Mouse (Mus musculus): ENCODE measurements around the gene Atp7b. TPM values are rescaled to one million over a fixed set of nuclear protein-coding genes. Genes with fewer than 3 reads are reported as not detected.

Gene Atp7b
- polyA plus RNA-seq, 1 experiment from 2014 or later, result 2.3 TPM

DNA sequence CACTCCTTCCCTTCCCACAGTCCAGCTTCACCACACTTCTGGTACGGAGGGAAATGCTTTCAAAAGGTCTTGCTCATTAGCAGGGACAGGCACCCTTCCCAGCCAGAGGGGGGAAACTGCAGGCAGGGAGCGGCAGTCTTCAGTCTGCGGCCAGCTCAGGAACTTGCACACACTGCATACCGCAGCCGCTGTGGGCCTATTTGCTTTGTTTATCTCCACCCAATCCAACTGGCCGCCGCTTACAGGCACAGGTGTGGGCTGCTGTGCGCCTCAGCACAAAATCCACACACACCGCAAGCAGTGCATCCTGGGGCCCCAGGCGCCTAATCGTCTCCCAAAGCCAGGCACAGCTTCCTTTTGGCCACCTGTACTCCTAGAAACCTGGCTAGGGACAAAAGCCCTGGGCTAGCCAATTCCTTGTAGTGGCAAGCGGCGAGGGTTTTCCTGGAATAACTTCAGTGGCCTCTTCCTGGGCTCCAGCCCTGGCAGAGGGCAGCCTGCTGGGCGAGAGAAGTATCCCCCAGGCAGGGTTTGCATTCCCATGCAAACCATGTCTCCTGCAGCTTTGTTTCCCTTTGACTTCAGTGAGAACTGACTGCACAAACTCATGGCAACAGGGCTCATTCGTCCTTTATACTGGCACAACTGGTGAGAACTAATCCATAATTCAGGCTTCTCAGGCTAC, 20.5 kb downstream of the Atp7b start:
- H3K9ac ChIP-seq (ENCODE audit: low read length), result no peak overlapping the region
- H3K27ac ChIP-seq (ENCODE audit: low read depth, low read length), result no peak overlapping the region
- ATAC-seq (replicated peaks; ENCODE audit: low FRiP score) (no peak; the same call in 1 of the 2 replicates), DNase-seq (ENCODE audit: low spot score) (peak; percentile 56)
- no peaks in the 10 kb centered on the region for H3K9me3 ChIP-seq (ENCODE audit: control insufficient read depth, low read length)
- H3K4me3 ChIP-seq (ENCODE audit: low read depth, low read length), result no peak overlapping the region
- peaks cover 4% of the 10 kb centered on the region; the same call in 1 of the 2 replicates for H3K4me1 ChIP-seq (replicated peaks; ENCODE audit: control insufficient read depth, insufficient read depth, low read length)
- H3K27me3 ChIP-seq (ENCODE audit: control insufficient read depth, insufficient read depth, low read length), result no peaks in the 10 kb centered on the region
- H3K36me3 ChIP-seq (ENCODE audit: control insufficient read depth, insufficient read depth, low read length), result no peaks in the 10 kb centered on the region
- H3K4me2 ChIP-seq (ENCODE audit: low read depth, low read length, severe bottlenecking), result no peak overlapping the region
- 13% methylated on average over 15 of the region's 15 CpGs for WGBS

DNA sequence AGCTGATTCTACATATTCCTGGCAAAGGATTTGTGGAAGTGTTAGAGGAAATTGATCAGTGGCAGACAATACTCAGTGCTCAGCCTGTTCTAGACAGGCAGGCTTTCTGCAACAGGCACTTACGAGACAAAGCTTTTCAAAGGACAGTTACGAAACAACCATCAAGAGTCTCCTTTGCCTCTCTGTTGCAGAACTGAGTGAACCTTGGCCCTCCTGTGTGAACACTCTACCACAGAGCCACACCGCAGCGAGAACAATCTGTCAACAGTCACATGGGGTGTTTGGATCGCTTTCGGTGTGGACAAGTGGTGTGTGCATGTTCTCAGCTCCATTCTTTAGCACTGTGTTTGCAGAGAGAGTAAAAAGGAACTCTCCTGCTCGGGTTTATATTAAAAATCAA, 23.1 kb downstream of the Atp7b start:
- H3K9ac ChIP-seq (ENCODE audit: low read length), result no peak overlapping the region
- no peaks in the 10 kb centered on the region for H3K36me3 ChIP-seq (ENCODE audit: control insufficient read depth, insufficient read depth, low read length)
- H3K4me3 ChIP-seq (ENCODE audit: low read depth, low read length), result no peak overlapping the region
- no peak overlapping the region for H3K4me2 ChIP-seq (ENCODE audit: low read depth, low read length, severe bottlenecking)
- H3K4me1 ChIP-seq (replicated peaks; ENCODE audit: control insufficient read depth, insufficient read depth, low read length), result peaks cover 4% of the 10 kb centered on the region; the same call in 1 of the 2 replicates
- no peak for DNase-seq (ENCODE audit: low spot score)
- no peak overlapping the region for H3K27ac ChIP-seq (ENCODE audit: low read depth, low read length)
- H3K27me3 ChIP-seq (ENCODE audit: control insufficient read depth, insufficient read depth, low read length), result no peaks in the 10 kb centered on the region
- no peaks in the 10 kb centered on the region for H3K9me3 ChIP-seq (ENCODE audit: control insufficient read depth, low read length)
- 81% methylated on average over 7 of the region's 7 CpGs for WGBS
- ATAC-seq (replicated peaks; ENCODE audit: low FRiP score), result no peak

DNA sequence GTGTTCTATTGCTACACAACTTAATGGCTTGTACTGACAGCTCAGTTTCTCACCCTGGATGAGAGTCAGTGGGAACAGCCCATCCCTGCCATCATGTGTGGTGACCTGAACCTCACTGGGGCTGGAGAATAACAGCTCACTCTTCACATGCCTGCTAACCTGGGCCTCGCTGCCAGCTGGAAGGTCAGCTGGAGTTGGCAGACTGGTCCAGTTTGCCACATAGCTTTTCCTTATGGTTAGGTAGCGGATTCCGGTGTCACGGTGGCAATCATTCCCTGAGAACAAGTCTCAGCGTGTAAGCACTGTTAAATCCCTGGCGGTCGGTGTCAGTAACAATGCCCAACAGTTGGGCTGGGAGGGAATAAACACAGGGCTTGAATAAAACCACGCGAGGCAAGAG, 24.0 kb downstream of the Atp7b start:
- H3K9me3 ChIP-seq (ENCODE audit: control insufficient read depth, low read length), result no peaks in the 10 kb centered on the region
- 86% methylated on average over 9 of the region's 9 CpGs for WGBS
- H3K27me3 ChIP-seq (ENCODE audit: control insufficient read depth, insufficient read depth, low read length), result no peaks in the 10 kb centered on the region
- H3K4me3 ChIP-seq (ENCODE audit: low read depth, low read length), result no peak overlapping the region
- no peak overlapping the region for H3K9ac ChIP-seq (ENCODE audit: low read length)
- H3K36me3 ChIP-seq (ENCODE audit: control insufficient read depth, insufficient read depth, low read length), result no peaks in the 10 kb centered on the region
- H3K27ac ChIP-seq (ENCODE audit: low read depth, low read length), result no peak overlapping the region
- peaks cover 4% of the 10 kb centered on the region; the same call in 1 of the 2 replicates for H3K4me1 ChIP-seq (replicated peaks; ENCODE audit: control insufficient read depth, insufficient read depth, low read length)
- H3K4me2 ChIP-seq (ENCODE audit: low read depth, low read length, severe bottlenecking), result no peak overlapping the region
- no peak for DNase-seq (ENCODE audit: low spot score)
- no peak for ATAC-seq (replicated peaks; ENCODE audit: low FRiP score)

DNA sequence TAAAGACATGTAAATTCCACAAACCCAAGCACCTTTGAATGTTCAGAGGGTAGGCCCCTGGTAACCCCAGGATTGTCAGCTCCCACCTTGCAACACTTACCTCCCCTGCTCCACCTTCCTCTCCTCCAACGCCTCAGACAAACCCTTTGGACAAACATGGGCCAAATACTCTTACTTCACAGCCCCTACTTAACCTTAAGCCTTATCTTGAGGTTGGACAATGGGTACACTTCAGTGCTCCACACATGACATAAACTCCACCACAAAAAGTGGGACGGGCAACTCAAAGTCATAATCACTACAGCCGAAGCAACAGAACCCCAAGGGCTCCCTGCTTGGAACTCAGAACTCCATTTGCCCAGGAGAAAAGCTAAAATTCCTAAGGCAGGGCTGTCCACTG, 29.1 kb downstream of the Atp7b start:
- Histone ChIP-seq H3K4me2 (ENCODE audit: low read depth, low read length, severe bottlenecking) (no peak overlapping the region), H3K9ac (ENCODE audit: low read length) (no peak overlapping the region), H3K4me3 (ENCODE audit: low read depth, low read length) (no peak overlapping the region), H3K27me3 (ENCODE audit: control insufficient read depth, insufficient read depth, low read length) (no peaks in the 10 kb centered on the region), H3K9me3 (ENCODE audit: control insufficient read depth, low read length) (no peaks in the 10 kb centered on the region), H3K27ac (ENCODE audit: low read depth, low read length) (no peak overlapping the region), H3K4me1 (replicated peaks; ENCODE audit: control insufficient read depth, insufficient read depth, low read length) (no peaks in the 10 kb centered on the region), H3K36me3 (ENCODE audit: control insufficient read depth, insufficient read depth, low read length) (no peaks in the 10 kb centered on the region)
- WGBS, result 91% methylated on average over 3 of the region's 3 CpGs
- ATAC-seq (replicated peaks; ENCODE audit: low FRiP score) (no peak), DNase-seq (ENCODE audit: low spot score) (no peak)

DNA sequence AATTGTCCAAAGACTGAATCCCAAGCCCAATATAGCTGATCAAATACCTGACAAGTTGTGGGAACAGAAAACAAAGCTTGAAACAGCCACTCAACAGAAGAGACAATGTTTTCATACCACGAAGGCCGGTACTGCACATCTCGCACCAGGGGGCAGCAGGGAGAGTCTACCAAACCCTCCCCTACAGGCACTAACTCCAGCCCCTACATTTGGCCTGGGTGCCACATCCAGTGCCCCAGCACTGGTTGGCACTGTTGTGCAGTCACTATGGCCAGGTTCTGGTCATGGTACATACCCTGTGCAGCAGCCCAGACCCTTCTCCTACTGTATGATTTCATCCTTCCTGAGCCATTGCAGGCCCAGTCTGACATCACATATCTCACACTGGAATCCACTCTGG, 31.1 kb downstream of the Atp7b start:
- Histone ChIP-seq H3K27me3 (ENCODE audit: control insufficient read depth, insufficient read depth, low read length) (no peaks in the 10 kb centered on the region), H3K4me3 (ENCODE audit: low read depth, low read length) (no peak overlapping the region), H3K4me2 (ENCODE audit: low read depth, low read length, severe bottlenecking) (no peak overlapping the region), H3K27ac (ENCODE audit: low read depth, low read length) (no peak overlapping the region), H3K36me3 (ENCODE audit: control insufficient read depth, insufficient read depth, low read length) (no peaks in the 10 kb centered on the region), H3K9me3 (ENCODE audit: control insufficient read depth, low read length) (no peaks in the 10 kb centered on the region), H3K9ac (ENCODE audit: low read length) (no peak overlapping the region), H3K4me1 (replicated peaks; ENCODE audit: control insufficient read depth, insufficient read depth, low read length) (no peaks in the 10 kb centered on the region)
- 84% methylated on average over 3 of the region's 3 CpGs for WGBS
- no peak for ATAC-seq (replicated peaks; ENCODE audit: low FRiP score)
- no peak for DNase-seq (ENCODE audit: low spot score)

GRCm38 (mm10) chr8:22025241-22025640, 34.9 kb downstream of the Atp7b start:
- Histone ChIP-seq H3K4me1 (replicated peaks; ENCODE audit: control insufficient read depth, insufficient read depth, low read length) (no peaks in the 10 kb centered on the region), H3K9ac (ENCODE audit: low read length) (no peak overlapping the region), H3K36me3 (ENCODE audit: control insufficient read depth, insufficient read depth, low read length) (no peaks in the 10 kb centered on the region), H3K4me2 (ENCODE audit: low read depth, low read length, severe bottlenecking) (no peak overlapping the region), H3K27ac (ENCODE audit: low read depth, low read length) (no peak overlapping the region), H3K9me3 (ENCODE audit: control insufficient read depth, low read length) (no peaks in the 10 kb centered on the region), H3K27me3 (ENCODE audit: control insufficient read depth, insufficient read depth, low read length) (no peaks in the 10 kb centered on the region), H3K4me3 (ENCODE audit: low read depth, low read length) (no peak overlapping the region)
- DNase-seq (ENCODE audit: low spot score) (no peak), ATAC-seq (replicated peaks; ENCODE audit: low FRiP score) (no peak)
- WGBS, result 86% methylated on average over 4 of the region's 4 CpGs

DNA sequence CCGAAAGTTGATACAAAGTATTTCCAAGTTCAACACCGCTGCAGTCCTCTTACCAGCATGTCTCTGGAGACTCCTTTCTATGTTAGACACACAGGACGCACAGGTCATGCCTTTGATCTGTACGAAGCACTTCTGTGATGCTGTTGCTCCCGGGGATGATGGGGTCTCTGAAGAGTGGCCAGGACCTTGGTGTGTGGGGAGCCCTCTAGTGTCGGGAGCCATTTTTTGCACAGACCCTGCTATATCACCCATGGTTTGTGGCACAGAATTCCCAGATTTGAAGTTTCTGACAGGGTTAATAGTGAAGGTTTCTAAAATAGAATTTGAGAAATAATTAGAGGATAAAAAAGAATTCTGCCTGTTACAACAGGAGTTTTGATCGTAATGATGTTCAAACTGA, 37.9 kb downstream of the Atp7b start:
- 53% methylated on average over 7 of the region's 7 CpGs for WGBS
- H3K4me1 ChIP-seq (replicated peaks; ENCODE audit: control insufficient read depth, insufficient read depth, low read length), result no peaks in the 10 kb centered on the region
- H3K36me3 ChIP-seq (ENCODE audit: control insufficient read depth, insufficient read depth, low read length), result no peaks in the 10 kb centered on the region
- no peak for DNase-seq (ENCODE audit: low spot score)
- no peak overlapping the region for H3K4me2 ChIP-seq (ENCODE audit: low read depth, low read length, severe bottlenecking)
- no peaks in the 10 kb centered on the region for H3K27me3 ChIP-seq (ENCODE audit: control insufficient read depth, insufficient read depth, low read length)
- H3K27ac ChIP-seq (ENCODE audit: low read depth, low read length), result no peak overlapping the region
- H3K4me3 ChIP-seq (ENCODE audit: low read depth, low read length), result no peak overlapping the region
- no peak overlapping the region for H3K9ac ChIP-seq (ENCODE audit: low read length)
- no peaks in the 10 kb centered on the region for H3K9me3 ChIP-seq (ENCODE audit: control insufficient read depth, low read length)
- ATAC-seq (replicated peaks; ENCODE audit: low FRiP score), result no peak

DNA sequence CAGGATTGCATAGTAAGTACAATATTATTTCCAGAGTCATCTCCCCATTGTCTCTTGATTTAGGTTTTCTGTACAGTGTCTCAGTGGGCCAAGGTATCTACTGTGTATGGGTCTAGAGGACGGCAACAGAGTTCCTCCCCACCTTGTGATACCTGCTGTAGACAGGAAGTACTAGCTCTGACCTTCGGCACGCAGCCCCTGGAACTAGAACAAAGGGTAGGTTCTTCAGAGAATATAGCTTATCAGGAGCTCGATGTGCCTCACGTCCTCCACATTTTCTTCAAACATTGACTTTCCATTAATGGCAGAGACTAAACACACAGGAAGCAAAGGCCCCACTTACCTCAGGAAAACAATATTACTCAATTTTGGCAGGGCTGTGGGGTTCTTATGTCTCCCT, 40.6 kb downstream of the Atp7b start:
- WGBS, result 90% methylated on average over 5 of the region's 5 CpGs
- H3K4me3 ChIP-seq (ENCODE audit: low read depth, low read length), result no peak overlapping the region
- H3K9ac ChIP-seq (ENCODE audit: low read length), result no peak overlapping the region
- no peak for DNase-seq (ENCODE audit: low spot score)
- H3K27me3 ChIP-seq (ENCODE audit: control insufficient read depth, insufficient read depth, low read length), result peaks cover 8% of the 10 kb centered on the region; the same call in 1 of the 2 replicates
- H3K4me2 ChIP-seq (ENCODE audit: low read depth, low read length, severe bottlenecking), result no peak overlapping the region
- no peaks in the 10 kb centered on the region for H3K36me3 ChIP-seq (ENCODE audit: control insufficient read depth, insufficient read depth, low read length)
- no peaks in the 10 kb centered on the region for H3K9me3 ChIP-seq (ENCODE audit: control insufficient read depth, low read length)
- H3K4me1 ChIP-seq (replicated peaks; ENCODE audit: control insufficient read depth, insufficient read depth, low read length), result no peaks in the 10 kb centered on the region
- H3K27ac ChIP-seq (ENCODE audit: low read depth, low read length), result no peak overlapping the region
- no peak for ATAC-seq (replicated peaks; ENCODE audit: low FRiP score)

DNA sequence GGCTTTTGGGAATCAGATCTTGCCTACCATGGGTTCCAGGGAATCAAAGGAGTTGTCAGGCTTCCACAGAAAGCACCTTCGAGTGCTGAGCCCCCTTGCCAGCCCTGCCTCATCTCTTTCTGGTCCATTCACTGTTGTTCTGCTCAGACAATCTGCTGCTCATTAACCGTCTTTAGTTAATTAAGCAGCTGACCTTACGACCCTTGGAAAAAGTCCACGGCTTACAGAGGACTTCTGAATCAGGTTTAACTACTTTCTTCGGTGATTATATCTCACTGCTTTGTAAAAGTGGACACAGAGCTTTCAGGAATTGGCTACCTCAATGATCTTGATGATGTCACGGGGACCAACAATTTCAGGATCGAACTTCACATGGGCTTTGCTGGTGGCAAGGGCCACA, 42.4 kb downstream of the Atp7b start:
- no peaks in the 10 kb centered on the region; the same call in 1 of the 2 replicates for H3K4me1 ChIP-seq (replicated peaks; ENCODE audit: control insufficient read depth, insufficient read depth, low read length)
- H3K9ac ChIP-seq (ENCODE audit: low read length), result no peak overlapping the region
- no peak overlapping the region for H3K4me2 ChIP-seq (ENCODE audit: low read depth, low read length, severe bottlenecking)
- H3K4me3 ChIP-seq (ENCODE audit: low read depth, low read length), result no peak overlapping the region
- ATAC-seq (replicated peaks; ENCODE audit: low FRiP score) (no peak), DNase-seq (ENCODE audit: low spot score) (no peak)
- 25% methylated on average over 7 of the region's 7 CpGs for WGBS
- H3K36me3 ChIP-seq (ENCODE audit: control insufficient read depth, insufficient read depth, low read length), result no peaks in the 10 kb centered on the region
- H3K27me3 ChIP-seq (ENCODE audit: control insufficient read depth, insufficient read depth, low read length), result peaks cover 10% of the 10 kb centered on the region
- H3K27ac ChIP-seq (ENCODE audit: low read depth, low read length), result no peak overlapping the region
- no peaks in the 10 kb centered on the region for H3K9me3 ChIP-seq (ENCODE audit: control insufficient read depth, low read length)

Data from forebrain, embryonic 11.5 days (tissue).